Mouse (Mus musculus) CD4-positive, CD25-positive, alpha-beta regulatory T cell (primary cell): Measurements from ENCODE around the gene Map3k3. TPM values are rescaled to one million over a fixed set of nuclear protein-coding genes. Genes with fewer than 3 reads are reported as not detected.

Experiments used
- polyA plus RNA-seq: library from polyadenylated mRNA; unstranded; fragments of 100-300 nt; shearing (Covaris generic); gene quantifications from one replicate; pipeline ENCODE4 v1.2.1, GENCODE M21; 2017

The Map3k3 gene
- 102 TPM for polyA plus RNA-seq

DNA sequence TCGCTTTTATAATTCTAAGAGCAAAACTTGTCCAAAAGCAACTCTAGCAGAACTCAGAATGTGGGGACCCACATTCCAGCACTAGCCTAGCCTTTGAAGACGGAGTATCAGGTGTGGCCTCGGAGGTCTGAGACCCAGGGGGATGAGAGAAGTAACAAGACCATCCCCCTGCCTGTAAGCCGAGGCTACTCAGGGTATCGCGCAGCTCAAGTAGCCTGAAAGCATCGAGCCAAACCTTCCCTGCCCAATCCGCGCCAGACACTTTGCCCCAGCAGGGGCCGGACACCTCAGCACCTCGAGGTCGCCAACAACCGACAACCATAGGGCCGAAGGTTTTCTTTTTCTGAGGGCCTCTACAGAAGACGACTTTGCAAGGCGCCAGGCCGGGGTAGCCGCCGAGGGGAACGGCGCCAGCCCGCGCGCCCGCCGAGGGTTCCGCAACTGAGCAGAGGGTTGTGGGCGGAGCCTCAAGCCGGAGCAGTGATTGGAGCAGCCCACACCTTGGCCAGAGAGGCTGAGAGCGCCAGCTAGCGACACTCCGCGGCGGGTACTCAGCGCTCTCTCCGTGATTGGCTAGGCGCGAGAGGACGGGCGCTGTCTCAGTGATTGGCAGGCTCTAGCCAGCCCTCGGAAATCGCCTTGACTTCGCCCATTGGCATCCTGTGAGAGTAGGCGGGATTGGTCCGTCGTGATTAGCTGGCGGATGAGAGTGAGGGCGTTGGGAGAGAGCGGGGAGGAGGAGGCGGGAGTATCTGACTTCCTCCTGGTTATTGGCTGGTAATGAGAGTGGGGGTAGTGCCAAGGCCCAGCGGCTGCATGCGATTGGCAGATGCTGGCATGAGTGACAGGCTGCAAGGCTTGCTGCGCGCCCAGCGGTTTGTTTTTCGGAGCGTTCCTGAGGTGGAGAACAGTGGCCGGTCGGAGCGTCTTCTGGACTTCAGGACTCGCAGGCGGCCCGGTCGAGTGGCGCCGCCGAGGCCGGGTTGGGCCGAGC is at the start of gene Map3k3:
TSS of gene Map3k3 (plus strand) at position 906 of the 994 bp plus-strand sequence.

DNA sequence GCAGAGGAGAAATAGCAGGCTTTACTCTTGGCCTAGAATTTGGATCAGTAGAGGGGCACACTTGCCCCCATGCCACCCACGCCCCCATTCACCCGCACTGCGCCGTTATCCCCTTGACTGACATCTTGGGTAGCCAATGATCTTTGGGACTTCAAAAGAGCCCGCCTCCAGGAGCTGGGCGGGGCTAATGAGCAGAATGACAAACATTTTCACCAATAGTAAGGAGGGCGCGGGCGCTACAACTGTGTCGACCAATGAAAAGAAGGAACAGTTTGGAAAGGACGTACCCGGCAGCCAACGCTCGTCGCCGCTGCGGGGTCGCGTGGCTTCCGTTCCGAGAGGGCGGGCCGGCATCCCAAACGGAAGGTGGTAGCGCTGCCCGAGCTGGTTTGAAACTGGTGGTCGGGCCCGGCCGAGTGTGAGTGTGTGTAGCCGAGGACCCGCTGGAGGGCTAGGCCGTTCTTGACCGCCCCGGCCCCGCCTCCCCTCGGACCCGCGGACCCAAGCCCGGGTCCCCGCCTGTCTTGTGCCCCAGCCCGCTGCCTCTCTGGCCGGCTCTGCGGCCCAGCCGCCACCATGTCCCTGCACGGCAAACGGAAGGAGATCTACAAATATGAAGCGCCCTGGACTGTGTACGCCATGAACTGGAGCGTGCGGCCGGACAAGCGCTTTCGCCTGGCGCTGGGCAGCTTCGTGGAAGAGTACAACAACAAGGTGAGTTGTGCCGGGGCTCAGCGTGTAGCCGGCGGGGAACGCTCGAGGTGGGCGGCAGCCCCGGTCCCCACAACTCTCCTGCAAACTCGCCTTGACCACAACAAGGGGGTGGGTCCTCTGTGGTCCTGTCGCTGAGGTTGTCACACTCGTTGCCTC is 47.6 kb upstream of the Map3k3 start, which contains the start of gene Dcaf7:
TSS of gene Dcaf7 (plus strand) at position 325 of the 870 bp plus-strand sequence.

DNA sequence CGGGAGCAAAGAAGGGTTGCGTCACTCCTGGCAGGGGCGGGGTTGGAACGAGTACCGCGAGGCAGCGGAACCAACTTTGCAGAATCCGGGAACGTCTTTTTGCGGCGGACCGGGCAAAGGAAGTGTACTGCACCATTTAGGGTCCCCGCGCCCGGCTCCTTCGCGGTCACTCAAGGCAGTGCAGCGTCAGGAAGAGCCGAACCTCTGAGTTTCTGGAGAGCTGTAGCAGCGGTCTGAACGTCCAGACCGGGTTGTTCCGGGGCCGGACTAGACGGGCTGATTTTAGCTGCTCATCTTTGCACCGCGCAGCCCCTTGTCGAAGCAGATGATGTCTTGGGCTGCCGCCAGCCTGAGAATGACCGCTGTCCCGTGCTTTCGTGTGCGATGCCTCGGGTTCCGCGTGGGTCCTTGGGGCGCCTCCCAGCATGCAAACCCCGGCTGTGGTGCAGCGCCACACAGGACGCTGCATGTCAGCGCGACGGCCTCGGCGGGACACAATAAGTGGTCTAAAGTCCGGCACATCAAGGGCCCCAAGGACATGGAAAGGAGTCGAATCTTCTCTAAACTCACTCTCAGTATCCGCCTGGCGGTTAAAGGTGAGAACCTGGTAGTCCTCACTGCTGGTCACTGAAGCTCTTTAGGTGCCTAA is 18.4 kb upstream of the Map3k3 start, which contains the start of gene Taco1:
TSS of gene Taco1 (plus strand) at position 139 of the 649 bp plus-strand sequence.

DNA sequence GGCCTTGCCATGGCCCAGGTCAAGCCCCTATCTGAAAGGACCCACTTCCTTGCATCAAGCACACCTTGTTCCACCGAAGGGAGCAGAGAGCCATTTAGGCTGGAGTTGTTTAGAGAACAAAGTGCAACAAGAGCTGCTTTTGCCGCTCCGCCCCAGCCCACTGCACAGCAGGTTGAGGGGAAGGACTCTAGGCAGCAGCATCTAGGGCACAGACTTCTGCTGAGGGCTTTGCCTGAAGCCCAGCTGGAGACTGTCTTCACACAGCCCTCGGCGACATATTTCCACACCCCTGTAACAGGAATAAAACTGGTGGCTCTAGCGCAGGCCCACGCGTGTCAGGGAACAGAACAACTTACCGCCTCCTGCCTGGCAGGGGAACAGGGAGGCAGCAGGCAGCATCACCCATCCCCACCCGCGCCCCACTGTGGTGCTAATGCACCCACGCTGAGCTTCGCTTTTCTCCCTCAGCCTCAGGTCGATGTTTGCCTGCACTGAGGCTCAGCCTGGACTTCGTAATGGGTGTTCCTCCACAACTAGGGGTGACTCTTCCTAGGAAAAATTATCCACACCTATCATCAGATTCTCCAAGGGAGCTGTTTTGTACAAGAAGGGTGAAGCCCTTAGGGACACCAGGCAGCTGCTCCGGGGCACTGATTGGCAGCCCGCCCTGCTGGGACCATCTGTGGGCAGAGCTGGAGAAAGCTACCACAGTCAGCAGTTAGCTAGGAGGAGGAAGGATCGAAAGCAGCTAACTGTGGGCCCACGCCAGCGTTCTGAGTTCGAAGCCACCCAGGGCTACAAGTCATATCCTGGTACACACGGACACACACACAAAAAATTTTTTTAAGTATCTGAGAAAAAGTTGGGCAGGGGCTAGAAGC is 76.7 kb downstream of the Map3k3 start, which contains the start of the genes Gm10840 and Limd2:
TSS of gene Gm10840 (plus strand) at position 10 of the 881 bp plus-strand sequence.
TSS of gene Limd2 (minus strand) at position 20 of the 881 bp plus-strand sequence.

DNA sequence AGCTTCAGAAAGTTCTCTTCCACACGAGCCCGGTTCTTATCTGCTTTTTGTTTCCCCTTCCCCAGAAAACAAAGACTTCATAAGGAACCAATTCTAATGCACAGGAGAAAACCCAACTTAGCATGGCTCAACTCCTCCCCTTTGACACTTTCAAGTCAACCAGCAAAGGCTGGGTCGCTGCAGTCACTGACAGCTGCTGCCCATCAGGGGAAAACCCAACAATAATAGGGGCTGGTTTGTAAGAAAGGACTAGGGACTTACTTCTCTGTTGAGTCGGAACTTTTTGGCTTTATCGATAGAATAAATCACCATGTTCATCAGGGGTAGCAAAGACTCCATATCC is 117.7 kb downstream of the Map3k3 start, which contains the start of gene Strada:
TSS of gene Strada (minus strand) at position 46 of the 343 bp plus-strand sequence.

Other genes starting within 250 kb of the Map3k3 start
- 0.91 TPM for gene Cyb561, start 131.3 kb upstream of the Map3k3 start, polyA plus RNA-seq
- 0.08 TPM for gene Ace, start 116.7 kb upstream of the Map3k3 start, polyA plus RNA-seq
- not detected for gene Ace3, start 89.9 kb upstream of the Map3k3 start, polyA plus RNA-seq
- 0.07 TPM for gene Kcnh6, start 76.5 kb upstream of the Map3k3 start, polyA plus RNA-seq
- gene Dcaf7, start 47.7 kb upstream of the Map3k3 start, polyA plus RNA-seq = 87.8 TPM
- gene Taco1, start 18.6 kb upstream of the Map3k3 start, polyA plus RNA-seq = 15.5 TPM
- 0.87 TPM for gene Gm10840, start 76.2 kb downstream of the Map3k3 start, polyA plus RNA-seq
- 1,824 TPM for gene Limd2, start 76.2 kb downstream of the Map3k3 start, polyA plus RNA-seq
- gene Strada, start 117.6 kb downstream of the Map3k3 start, polyA plus RNA-seq = 33.1 TPM
- 97.3 TPM for gene Ccdc47, start 131.7 kb downstream of the Map3k3 start, polyA plus RNA-seq
- gene Ddx42, start 132.3 kb downstream of the Map3k3 start, polyA plus RNA-seq = 104 TPM
- gene Ftsj3, start 171.5 kb downstream of the Map3k3 start, polyA plus RNA-seq = 72.1 TPM
- 192 TPM for gene Psmc5, start 171.5 kb downstream of the Map3k3 start, polyA plus RNA-seq
- gene Smarcd2, start 188.4 kb downstream of the Map3k3 start, polyA plus RNA-seq = 186 TPM
- gene Tcam1, start 192.1 kb downstream of the Map3k3 start, polyA plus RNA-seq = 0.18 TPM
- not detected for gene Gh, start 217.3 kb downstream of the Map3k3 start, polyA plus RNA-seq
- 39.5 TPM for gene Cd79b, start 230.1 kb downstream of the Map3k3 start, polyA plus RNA-seq